Mouse (Mus musculus): ENCODE data around the gene 1190007I07Rik. TPM values are rescaled to one million over a fixed set of nuclear protein-coding genes. Genes with fewer than 3 reads are reported as not detected.
A peak's percentile ranks its signal among the peaks of the same experiment; 100 is the strongest.
"Not testable (repeated sequence)": the region's sequence is repeated elsewhere in the genome, so short reads cannot be mapped to it uniquely, and the experiment has no call there.

The 1190007I07Rik gene
- total RNA-seq, 2 experiments from 2014 or later, result 20.5 to 25.0 TPM

DNA sequence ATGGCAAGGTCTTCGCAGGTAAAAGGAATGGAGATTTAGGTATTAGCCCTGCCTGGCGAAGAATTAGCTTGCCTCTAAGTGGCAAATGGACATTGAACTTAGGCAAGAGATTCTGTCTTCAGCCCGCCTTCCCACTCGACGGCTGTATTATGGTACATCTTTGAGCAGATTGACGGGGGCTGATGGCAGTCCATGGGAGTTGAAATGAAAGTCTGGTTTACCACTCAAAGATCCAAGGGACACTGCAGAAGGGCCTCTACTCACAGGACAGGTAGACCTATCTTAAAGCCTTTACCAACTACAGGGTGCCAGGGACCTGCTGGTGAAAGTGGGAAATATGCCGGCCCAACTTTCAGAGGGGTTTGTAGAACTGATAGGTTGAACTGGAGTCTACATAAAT, 7.5 kb upstream of the 1190007I07Rik start:
- intact Hi-C loops (cut with DNase I), result no loop called here
- no peak for DNase-seq

GRCm38 (mm10) chr10:82629586-82630255, 6.7 kb upstream of the 1190007I07Rik start, which contains the start of gene Tdg:
TSS of gene Tdg (plus strand) at chr10:82629828.
- intact Hi-C loops (cut with DNase I), result not testable (repeated sequence)
- DNase-seq, result peak; percentile 89 to 91

GRCm38 (mm10) chr10:82629111-82629585, 6.1 kb upstream of the 1190007I07Rik start:
- DNase-seq, result no peak
- intact Hi-C loops (cut with DNase I), result no loop called here

DNA sequence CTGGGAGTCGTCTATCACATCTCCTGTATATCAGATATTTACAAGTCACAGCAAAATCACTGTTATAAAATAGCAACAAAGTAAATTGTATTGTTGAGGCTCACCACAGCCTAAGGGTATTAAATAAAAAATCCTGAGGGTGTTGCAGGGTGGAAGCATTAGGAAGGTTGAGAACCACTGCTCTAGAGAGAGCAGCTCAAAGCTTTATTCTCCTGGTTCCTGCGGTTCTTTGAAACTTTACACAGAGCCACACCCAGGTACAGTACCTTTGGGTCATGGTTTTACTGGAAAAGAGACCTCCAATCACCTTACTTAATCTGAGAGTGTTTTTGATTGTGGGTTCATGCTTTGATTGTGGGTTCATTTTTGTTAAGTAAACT, 515 bp upstream of the 1190007I07Rik start:
- DNase-seq; intact Hi-C loops (cut with DNase I): not testable (repeated sequence)

DNA sequence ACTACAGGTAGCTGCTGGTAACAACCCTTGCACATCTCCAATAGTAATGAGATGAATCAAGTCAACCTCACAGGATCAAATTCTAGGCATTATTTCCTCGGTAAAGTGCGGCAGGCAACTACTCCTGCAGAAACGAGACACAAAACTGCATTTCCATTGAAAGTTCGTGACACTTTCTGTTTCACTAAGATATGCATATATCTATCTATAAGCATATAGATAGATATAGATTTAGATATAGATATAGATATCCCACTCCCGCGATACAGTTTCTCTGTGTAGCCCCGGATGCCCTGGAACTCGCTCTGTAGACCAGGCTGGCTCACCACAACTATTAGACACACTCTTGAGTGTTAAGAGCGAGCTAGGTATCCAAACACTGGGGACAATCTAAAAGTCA, 793 bp downstream of the 1190007I07Rik start:
- DNase-seq, result no peak
- intact Hi-C loops (cut with DNase I), result no loop called here

- intact Hi-C loops (cut with DNase I); DNase-seq: not testable (repeated sequence)
Measured at GRCm38 (mm10) chr10:82594421-82594820, 28.6 kb downstream of the 1190007I07Rik start.

DNA sequence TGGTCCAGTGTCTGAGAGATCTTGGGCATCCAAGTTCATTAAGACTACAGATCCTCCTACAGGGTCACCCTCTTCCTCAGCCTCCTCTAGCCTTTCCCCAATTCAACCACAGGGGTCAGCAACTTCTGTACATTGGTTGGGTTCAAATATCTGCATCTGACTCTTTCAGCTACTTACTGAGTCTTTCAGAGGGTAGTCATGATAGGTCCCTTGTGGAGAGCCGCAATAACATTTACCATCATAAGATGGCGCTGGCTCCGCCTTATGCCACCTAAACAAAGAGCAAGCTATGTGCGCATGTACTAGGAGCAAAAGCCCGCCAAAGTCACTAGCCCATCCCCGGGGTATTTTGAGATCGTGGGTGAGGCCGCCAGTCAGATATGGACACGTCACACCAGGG, 33.4 kb downstream of the 1190007I07Rik start:
- intact Hi-C loops (cut with DNase I); DNase-seq: not testable (repeated sequence)

DNA sequence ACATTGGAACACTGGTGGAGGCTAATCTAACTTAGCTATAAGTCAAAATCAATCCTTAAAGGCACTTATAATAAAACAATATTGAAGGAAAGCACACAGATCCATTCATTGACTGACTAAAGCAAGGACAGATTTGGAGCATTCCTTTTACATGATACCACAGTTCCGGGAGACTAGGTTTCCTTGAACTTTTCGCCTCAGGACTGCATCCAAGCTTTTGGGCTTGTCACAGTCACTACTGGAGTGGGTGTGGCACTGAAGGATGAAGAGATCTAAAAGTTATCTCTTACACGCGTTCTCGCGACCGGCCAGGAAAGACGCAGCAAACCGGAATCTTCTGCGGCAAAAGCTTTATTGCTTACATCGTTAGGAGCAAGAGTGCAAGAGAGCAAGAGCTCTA, 51.9 kb downstream of the 1190007I07Rik start:
- DNase-seq; intact Hi-C loops (cut with DNase I): not testable (repeated sequence)

Other genes with a start within 250 kb of the 1190007I07Rik start
- not detected for gene Gm1553, start 130.6 kb downstream of the 1190007I07Rik start, total RNA-seq (2021)
- 10 to 100 TPM; 22.9 to 23.8 TPM for gene Tdg, start 6.6 kb upstream of the 1190007I07Rik start, total RNA-seq (2021)
- gene Glt8d2, start 67.4 kb upstream of the 1190007I07Rik start, total RNA-seq (2021), result 1 to 10 TPM; 3.0 to 4.7 TPM
- gene Hcfc2, start 72.9 kb upstream of the 1190007I07Rik start, total RNA-seq (2021), result 10 to 100 TPM; 32.9 to 33.8 TPM
- gene Nfyb, start 140.9 kb upstream of the 1190007I07Rik start, total RNA-seq (2021), result 10 to 100 TPM; 14.6 to 15.2 TPM
- 10 to 100 TPM; 41.5 to 43.9 TPM for gene Txnrd1, start 210.7 kb upstream of the 1190007I07Rik start, total RNA-seq (2021)
- 1 to 10 TPM; 1.1 to 1.3 TPM for gene Eid3, start 243.4 kb upstream of the 1190007I07Rik start, total RNA-seq (2021)